Mouse (Mus musculus) C3H10T1/2 (cell line): ENCODE data around the gene Gm9508. TPM values are rescaled to one million over a fixed set of nuclear protein-coding genes. Genes with fewer than 3 reads are reported as not detected.

Source experiments
- polyA plus RNA-seq, 2 experiments: library from polyadenylated mRNA; unstranded; fragments of >200 nt; fragmentation: generic; extraction: Trizol; gene quantifications; one replicate each; pipeline ENCODE4 v1.2.1; 2012; ENCODE audit warnings: missing spikeins in 2 of 2

Gm9508 gene
- polyA plus RNA-seq, result not detected

GRCm38 (mm10) chr10:77697133-77697532, at the start of gene Gm9508:
TSS of gene Gm9508 (minus strand) at chr10:77697233.

DNA sequence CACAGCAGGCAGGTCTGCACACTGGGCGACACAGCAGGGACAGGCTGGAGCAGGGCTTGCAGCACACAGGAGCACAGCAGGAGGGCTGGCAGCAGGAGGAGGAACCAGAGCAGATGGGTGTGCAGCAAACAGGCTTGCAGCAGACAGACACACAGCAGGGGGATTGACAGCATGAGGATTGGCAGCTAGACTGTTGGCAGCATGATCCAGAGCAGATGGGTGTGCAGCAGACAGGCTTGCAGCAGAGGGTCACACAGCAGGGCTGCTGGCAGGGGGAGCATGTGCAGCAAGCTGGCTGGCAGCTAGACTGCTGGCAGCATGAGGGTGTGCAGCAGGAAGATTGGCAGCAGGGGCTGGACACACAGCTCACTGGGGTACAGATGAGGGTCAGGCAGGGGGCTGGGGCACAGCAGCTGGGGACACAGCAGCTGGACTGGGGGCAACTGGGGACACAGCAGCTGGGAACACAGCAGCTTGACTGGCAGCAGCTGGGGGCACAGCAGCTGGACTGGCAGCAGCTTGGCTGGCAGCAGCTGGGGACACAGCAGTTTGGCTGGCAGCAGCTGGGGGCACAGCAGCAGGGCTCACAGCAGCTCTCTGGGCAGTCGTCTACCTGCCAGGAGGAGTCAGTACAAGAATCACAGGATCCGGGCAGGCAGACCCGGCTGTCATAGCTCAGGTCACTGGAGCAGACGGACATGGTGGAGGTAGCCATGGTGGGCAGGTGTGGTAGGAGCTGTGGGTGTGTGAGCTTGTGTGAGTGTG, 45.1 kb upstream of the Gm9508 start, which contains the start of gene Gm18596:
Gene Gm18596 (minus strand): TSS at position 715 of the 765 bp plus-strand sequence.

DNA sequence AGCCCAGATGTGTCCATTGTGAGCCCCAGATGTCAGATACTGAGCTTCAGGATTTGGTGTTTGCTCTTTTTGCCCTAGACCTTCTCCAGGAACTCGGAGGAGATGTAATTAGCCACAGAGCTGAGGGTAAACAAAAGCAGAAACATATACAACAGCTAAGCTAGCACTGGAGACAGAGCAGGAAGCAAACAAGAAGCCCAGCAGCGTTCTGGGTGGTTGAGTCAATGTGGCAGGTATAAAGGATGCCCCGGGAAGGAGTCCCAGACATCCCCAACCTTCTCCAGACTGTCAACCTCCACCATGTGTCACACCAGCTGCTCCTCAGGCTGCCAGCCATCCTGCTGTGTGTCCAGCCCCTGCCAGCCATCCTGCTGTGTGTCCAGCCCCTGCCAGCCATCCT, 29.2 kb upstream of the Gm9508 start, which contains the start of gene Gm10100:
Gene Gm10100 (plus strand): TSS at position 301 of the 400 bp plus-strand sequence.

GRCm38 (mm10) chr10:77720299-77720698, 23.3 kb upstream of the Gm9508 start, which contains the start of gene Krtap12-1:
TSS of gene Krtap12-1 (plus strand) at chr10:77720599.

GRCm38 (mm10) chr10:77715507-77715906, 18.5 kb upstream of the Gm9508 start, which contains the start of gene Gm10142:
TSS of gene Gm10142 (plus strand) at chr10:77715807.

GRCm38 (mm10) chr10:77711157-77711556, 14.1 kb upstream of the Gm9508 start, which contains the start of gene Gm10024:
TSS of gene Gm10024 (plus strand) at chr10:77711457.

DNA sequence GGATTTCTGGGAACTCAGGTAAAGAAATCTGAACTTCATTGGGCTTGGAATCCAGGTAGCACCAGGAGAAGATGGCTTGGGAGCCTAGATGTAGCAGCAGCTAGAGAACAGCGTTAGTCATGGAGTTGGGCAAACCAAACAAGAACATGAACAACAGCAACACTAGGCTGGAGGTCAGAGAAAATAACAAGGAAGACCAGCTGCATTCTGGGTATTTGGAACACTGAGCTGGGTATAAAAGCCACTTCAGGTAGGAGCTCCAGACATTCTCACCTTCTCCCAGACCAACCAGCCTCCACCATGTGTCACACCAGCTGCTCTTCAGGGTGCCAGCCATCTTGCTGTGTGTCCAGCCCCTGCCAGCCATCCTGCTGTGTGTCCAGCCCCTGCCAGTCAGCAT, 9.3 kb upstream of the Gm9508 start, which contains the start of gene Gm10272:
Gene Gm10272 (plus strand): TSS at position 301 of the 400 bp plus-strand sequence.

DNA sequence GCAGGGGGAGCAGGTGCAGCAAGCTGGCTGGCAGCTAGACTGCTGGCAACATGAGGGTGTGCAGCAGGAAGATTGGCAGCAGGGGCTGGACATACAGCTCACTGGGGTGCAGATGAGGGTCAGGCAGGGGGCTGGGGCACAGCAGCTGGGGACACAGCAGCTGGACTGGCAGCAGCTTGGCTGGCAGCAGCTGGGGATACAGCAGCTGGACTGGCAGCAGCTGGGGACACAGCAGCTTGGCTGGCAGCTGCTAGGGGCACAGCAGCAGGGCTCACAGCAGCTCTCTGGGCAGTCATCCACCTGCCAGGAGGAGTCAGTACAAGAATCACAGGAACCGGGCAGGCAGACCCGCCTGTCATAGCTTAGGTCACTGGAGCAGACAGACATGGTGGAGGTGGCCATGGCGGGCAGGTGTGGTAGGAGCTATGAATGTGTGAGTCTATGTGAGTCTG, 6.7 kb downstream of the Gm9508 start, which contains the start of gene Gm19402:
Gene Gm19402 (minus strand): TSS at position 402 of the 452 bp plus-strand sequence.

GRCm38 (mm10) chr10:77685895-77686664, 11.0 kb downstream of the Gm9508 start, which contains the start of gene Tspear:
TSS of gene Tspear (plus strand) at chr10:77686569.

Other genes with a start within 250 kb of the Gm9508 start
- gene Fam207a, start 181.4 kb downstream of the Gm9508 start, polyA plus RNA-seq, result 10 to 100 TPM; 40.0 to 57.6 TPM
- under 1 TPM; 0.14 to 0.25 TPM for gene Itgb2, start 167.0 kb downstream of the Gm9508 start, polyA plus RNA-seq
- gene Pttg1ip, start 115.5 kb downstream of the Gm9508 start, polyA plus RNA-seq, result 100 to 1,000 TPM in 1 of 2 experiments, 10 to 100 TPM in 1; 82.8 to 216 TPM
- 10 to 100 TPM; 76.2 to 78.6 TPM for gene Sumo3, start 91.1 kb downstream of the Gm9508 start, polyA plus RNA-seq
- 10 to 100 TPM in 1 of 2 experiments, under 1 TPM in 1; 0.78 to 16.7 TPM for gene Gm49325, start 91.0 kb downstream of the Gm9508 start, polyA plus RNA-seq
- gene Ube2g2, start 75.0 kb downstream of the Gm9508 start, polyA plus RNA-seq, result 10 to 100 TPM; 39.0 to 44.0 TPM
- not detected for gene Tspear, start 10.7 kb downstream of the Gm9508 start, polyA plus RNA-seq
- not detected for gene Gm19402, start 6.5 kb downstream of the Gm9508 start, polyA plus RNA-seq
- gene Gm10272, start 9.4 kb upstream of the Gm9508 start, polyA plus RNA-seq, result not detected
- gene Gm10024, start 14.2 kb upstream of the Gm9508 start, polyA plus RNA-seq, result not detected
- gene Gm10142, start 18.6 kb upstream of the Gm9508 start, polyA plus RNA-seq, result not detected
- gene Krtap12-1, start 23.4 kb upstream of the Gm9508 start, polyA plus RNA-seq, result not detected
- gene Gm10100, start 29.3 kb upstream of the Gm9508 start, polyA plus RNA-seq, result not detected
- not detected for gene Gm18596, start 45.4 kb upstream of the Gm9508 start, polyA plus RNA-seq
- gene Gm9736, start 54.1 kb upstream of the Gm9508 start, polyA plus RNA-seq, result not detected
- gene Gm3233, start 62.4 kb upstream of the Gm9508 start, polyA plus RNA-seq, result not detected
- not detected for gene Gm3238, start 74.1 kb upstream of the Gm9508 start, polyA plus RNA-seq
- gene Gm7138, start 79.7 kb upstream of the Gm9508 start, polyA plus RNA-seq, result not detected
- gene Gm3250, start 85.3 kb upstream of the Gm9508 start, polyA plus RNA-seq, result not detected
- not detected for gene Gm7137, start 91.0 kb upstream of the Gm9508 start, polyA plus RNA-seq
- gene Gm9639, start 97.8 kb upstream of the Gm9508 start, polyA plus RNA-seq, result not detected
- not detected for gene Gm19668, start 101.9 kb upstream of the Gm9508 start, polyA plus RNA-seq
- gene Gm9507, start 114.6 kb upstream of the Gm9508 start, polyA plus RNA-seq, result not detected
- not detected for gene Gm2696, start 117.4 kb upstream of the Gm9508 start, polyA plus RNA-seq
- not detected for gene Krtap10-4, start 129.9 kb upstream of the Gm9508 start, polyA plus RNA-seq
- not detected for gene Krtap10-10, start 138.7 kb upstream of the Gm9508 start, polyA plus RNA-seq
- not detected for gene Gm36176, start 149.6 kb upstream of the Gm9508 start, polyA plus RNA-seq
- gene Gm10318, start 155.6 kb upstream of the Gm9508 start, polyA plus RNA-seq, result not detected
- gene Gm3285, start 164.7 kb upstream of the Gm9508 start, polyA plus RNA-seq, result not detected
- not detected for gene Lrrc3, start 205.3 kb upstream of the Gm9508 start, polyA plus RNA-seq